Mouse (Mus musculus) lung, adult 2 months (tissue): ENCODE results near the gene Gm28374. TPM values are rescaled to one million over a fixed set of nuclear protein-coding genes. Genes with fewer than 3 reads are reported as not detected.
"Not testable (repeated sequence)": the region's sequence is repeated elsewhere in the genome, so short reads cannot be mapped to it uniquely, and the experiment has no call there.

Source experiments
- DNase-seq: peaks from one replicate; pipeline ENCODE4 v3.0.0; 2022
- H3K4me1 ChIP-seq: fragments of 200-500 bp; 2 replicates; pipeline ENCODE4 v1.6.1; 2011; ENCODE audit warnings: low read length; ENCODE audit not compliant: control insufficient read depth, insufficient read depth
- H3K4me3 ChIP-seq: fragments of 200-500 bp; replicated peaks from 2 replicates; pipeline ENCODE3; 2011; ENCODE audit warnings: low read depth, mild to moderate bottlenecking, control low read depth, low read length; ENCODE audit errors: extremely low read depth
- CTCF ChIP-seq: fragments of 200-500 bp; IDR thresholded peaks from 2 replicates; pipeline ENCODE4 v1.5.1; 2011; ENCODE audit warnings: mild to moderate bottlenecking, low read length, control low read depth; ENCODE audit not compliant: insufficient read depth
- POLR2A ChIP-seq: fragments of 200-500 bp; IDR thresholded peaks from 2 replicates; pipeline ENCODE4 v1.6.1; 2011; ENCODE audit warnings: low read depth, mild to moderate bottlenecking, control low read depth, low read length, borderline replicate concordance; ENCODE audit errors: extremely low read depth
- WGBS: fragments of 180-500 bp; shearing (Covaris S2); methylation state at CpG from one replicate; pipeline ENCODE4 v1.1.7; 2018; 5-methylcytosine and 5-hydroxymethylcytosine counted together
- polyA plus RNA-seq: library from polyadenylated mRNA; depleted of rRNA; stranded (reverse); fragments of >200 nt; gene quantifications from 2 replicates; pipeline ENCODE4 v1.2.3, GENCODE M21; 2012; rRNA removed

Gm28374 gene
- 0.50 and 0.60 TPM in 2 replicates for polyA plus RNA-seq

DNA sequence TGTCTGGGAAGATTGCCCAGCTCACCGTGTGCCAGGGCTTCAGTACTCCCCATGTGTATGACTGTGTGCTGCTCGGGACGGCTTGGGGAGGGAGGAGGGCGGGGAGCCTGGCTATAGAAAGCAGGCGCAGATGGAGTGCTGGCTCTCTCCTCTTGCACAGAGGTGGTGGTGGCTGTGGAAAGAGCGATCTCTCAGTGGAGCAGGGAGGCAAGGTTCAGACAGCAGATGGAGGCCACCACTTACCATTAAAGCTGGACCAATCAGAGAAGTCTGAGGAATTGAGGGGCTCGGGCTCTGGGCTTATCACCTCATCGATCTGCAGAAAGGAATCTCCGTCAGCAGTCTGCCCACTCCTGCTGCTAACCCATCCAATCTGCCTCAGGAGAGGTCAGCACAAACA, at the start of gene Gm28374:
Gene Gm28374, minus strand, starts transcription at position 101 of the 400 bp plus-strand sequence.
- Histone ChIP-seq H3K4me1 (peaks cover 7% of the 10 kb centered on the region), H3K4me3 (no peak within 1 kb of the TSS)
- no peak for DNase-seq
- 84% methylated on average over 9 of the region's 9 CpGs for WGBS
- TF ChIP-seq POLR2A (no peak), CTCF (no peak)

DNA sequence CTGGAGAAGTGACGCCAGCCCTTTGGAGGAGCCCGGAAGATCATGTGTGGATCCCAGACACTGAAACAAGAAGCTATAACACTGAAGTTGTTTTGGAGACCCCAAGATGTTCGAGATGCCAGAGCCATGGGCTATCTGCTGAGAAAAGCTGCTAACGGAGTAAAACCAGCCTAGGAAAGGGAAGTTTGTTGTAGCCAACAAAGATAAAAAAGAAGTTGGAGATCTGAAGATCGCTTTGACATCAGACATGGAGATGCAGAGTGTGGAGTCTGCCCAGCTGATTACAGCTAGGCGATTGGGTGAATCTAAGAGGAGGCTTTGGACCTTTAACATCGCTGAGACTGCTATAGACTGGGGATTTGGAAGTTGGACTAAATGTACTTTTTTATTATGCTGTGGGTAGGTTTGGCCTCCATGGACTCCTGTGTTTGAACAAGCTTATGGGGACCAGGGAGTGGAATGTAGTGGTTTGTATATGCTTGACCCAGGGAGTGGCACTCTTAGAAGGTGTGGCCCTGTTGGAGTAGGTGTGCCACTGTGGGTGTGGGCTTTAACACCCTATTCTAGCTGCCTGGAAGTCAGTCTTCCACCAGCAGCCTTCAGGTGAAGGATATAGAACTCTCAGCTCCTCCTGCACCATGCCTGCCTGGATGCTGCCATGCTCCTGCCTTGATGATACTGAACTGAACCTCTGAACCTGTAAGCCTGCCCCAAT, 48.5 kb upstream of the Gm28374 start:
- 71% methylated on average over 7 of the region's 7 CpGs for WGBS
- DNase-seq, H3K4me1 ChIP-seq, H3K4me3 ChIP-seq: not testable (repeated sequence)

DNA sequence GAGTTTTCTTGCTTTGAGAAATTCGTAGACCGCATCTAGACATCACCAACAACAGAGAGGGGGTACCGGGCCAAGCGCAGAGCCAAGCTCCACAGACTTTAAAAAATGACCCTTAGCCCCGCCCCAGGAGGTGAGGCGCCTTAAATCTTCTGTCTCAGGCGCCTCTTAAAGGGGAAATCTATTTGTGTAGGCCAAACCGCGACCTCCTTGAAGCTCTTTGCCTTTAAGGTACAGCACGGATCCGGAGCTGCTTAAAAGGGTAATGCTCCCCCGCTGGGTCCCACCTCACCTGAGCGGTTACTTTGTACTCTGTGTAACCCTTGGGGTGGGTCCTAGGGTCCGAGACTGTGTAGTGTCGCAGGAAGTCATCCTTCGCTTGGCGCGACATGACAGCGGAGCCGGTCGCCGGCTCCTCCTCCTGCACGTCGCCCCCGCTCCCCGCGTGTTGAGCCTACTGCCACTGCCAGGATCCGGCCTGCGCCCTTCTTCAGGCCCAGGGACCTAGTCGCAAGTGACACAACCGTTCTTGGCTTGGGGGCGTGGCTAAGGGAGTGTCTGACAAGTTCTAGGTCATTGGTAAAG, 45.8 kb upstream of the Gm28374 start, which contains the start of gene Snx15:
Gene Snx15, minus strand, starts transcription at position 545 of the 582 bp plus-strand sequence.
- peak within 1 kb of the TSS; percentile 82 for H3K4me3 ChIP-seq
- WGBS = 1% methylated on average over 32 of the region's 32 CpGs
- H3K4me1 ChIP-seq = no peaks in the 10 kb centered on the region
- peak; percentile 97 for DNase-seq
- peak; percentile 51; the same call in 1 of the 2 replicates for TF ChIP-seq POLR2A
- TF ChIP-seq CTCF = no peak

DNA sequence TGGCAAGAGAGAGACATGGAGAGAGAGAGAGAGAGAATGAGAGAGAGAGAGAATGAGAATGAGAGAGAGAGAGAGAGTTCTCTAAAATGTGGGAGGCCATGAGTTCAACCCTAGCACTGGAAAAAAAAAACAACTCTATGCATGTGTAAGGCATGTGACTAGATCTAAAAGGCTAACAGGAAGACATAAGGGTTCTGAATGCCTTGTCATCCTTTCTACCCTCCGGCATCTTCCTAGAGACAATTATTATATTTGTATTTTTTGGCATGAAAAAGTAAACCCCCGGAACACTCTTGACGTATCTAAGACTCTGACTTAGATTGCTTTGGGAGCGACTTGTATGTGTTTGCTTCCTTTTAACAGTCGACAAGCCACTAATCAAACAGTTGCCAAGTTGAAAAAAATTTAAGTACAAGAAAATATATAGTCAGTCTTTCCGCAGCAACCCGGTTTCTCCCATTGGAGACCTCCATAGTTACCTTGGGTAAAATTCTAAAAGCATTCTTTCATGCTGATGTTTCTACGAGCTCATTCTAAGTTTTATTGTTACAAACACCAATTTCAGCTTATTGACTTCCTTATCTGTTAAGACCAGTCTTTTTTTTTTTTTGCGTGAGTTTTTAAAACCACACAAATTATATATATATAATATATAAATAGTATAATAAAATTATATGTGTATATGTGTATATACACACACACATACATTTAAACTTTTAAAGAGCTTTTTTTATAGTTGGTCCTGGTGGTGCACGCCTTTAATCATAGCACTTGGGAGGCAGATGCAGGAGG, 44.9 kb upstream of the Gm28374 start:
- WGBS = 52% methylated on average over 10 of the region's 10 CpGs
- peak overlapping the region; percentile 82 for H3K4me3 ChIP-seq
- TF ChIP-seq CTCF = no peak
- no peak for TF ChIP-seq POLR2A
- DNase-seq = no peak
- H3K4me1 ChIP-seq = no peaks in the 10 kb centered on the region

DNA sequence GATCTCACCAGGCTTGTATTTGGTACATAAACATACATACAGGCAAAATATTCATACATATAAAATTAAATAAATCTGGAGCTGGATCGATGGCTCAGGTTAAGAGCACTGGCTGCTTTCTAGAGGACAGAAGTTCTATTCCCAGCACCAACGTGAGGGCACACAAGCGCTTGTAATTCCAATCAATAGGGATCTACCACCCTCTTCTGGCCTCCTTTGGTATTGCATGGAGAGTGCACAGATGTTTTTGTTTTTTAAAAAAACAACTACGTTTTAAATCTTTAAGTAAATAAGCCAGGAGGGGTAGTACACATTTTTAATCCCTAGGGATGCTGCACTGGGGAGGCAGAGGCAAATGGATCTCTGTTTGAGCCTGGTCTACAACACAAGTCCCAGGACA, 44.2 kb upstream of the Gm28374 start:
- no peak overlapping the region for H3K4me3 ChIP-seq
- no peaks in the 10 kb centered on the region for H3K4me1 ChIP-seq
- TF ChIP-seq POLR2A (no peak), CTCF (peak; percentile 45)
- WGBS = 21% methylated on average over 4 of the region's 4 CpGs
- peak; percentile 45 for DNase-seq

DNA sequence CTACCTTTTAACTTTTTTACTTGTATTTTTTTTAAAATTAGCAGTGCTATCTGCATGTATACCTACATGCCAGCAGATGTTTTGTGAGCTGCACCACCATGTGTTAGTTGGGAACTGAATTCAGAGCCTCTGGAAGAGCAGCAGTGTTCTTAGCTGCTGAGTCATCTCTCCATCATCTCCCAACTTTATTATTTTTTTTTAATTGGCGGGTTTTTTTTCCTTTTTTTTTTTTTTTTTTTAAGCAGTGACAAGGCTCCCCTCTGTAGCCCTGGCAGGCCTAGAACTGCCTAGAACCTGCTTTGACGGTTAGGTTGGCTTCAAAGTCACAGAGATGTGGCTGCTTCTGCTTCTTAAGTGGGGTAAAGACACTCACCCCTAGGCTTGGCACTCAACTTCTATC, 42.8 kb upstream of the Gm28374 start:
- no peak for DNase-seq
- TF ChIP-seq CTCF (no peak), POLR2A (no peak)
- Histone ChIP-seq H3K4me3 (no peak overlapping the region), H3K4me1 (no peaks in the 10 kb centered on the region)
- 48% methylated on average over 2 of the region's 2 CpGs for WGBS

DNA sequence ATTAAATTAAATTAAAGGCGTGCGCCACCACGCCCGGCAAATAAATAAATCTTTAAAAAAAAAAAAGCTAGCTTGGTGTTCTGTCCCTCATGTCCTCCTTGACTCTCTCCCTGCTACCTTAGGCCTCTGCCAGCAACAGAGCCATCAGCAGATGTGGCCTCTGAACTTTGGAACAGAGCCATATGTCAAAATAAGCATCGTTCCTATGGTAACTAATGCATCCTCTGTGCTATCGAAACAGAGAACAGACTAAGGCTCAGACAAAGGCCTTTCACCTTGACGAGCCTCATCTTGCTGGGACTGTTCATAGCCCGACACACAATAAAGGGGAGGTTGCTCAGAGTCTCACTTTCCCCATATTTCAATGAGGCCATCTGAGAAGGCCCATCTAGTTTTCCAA, 41.3 kb upstream of the Gm28374 start:
- Histone ChIP-seq H3K4me1 (no peaks in the 10 kb centered on the region), H3K4me3 (no peak overlapping the region)
- no peak for TF ChIP-seq POLR2A
- TF ChIP-seq CTCF = no peak
- WGBS = 72% methylated on average over 8 of the region's 8 CpGs
- no peak for DNase-seq

DNA sequence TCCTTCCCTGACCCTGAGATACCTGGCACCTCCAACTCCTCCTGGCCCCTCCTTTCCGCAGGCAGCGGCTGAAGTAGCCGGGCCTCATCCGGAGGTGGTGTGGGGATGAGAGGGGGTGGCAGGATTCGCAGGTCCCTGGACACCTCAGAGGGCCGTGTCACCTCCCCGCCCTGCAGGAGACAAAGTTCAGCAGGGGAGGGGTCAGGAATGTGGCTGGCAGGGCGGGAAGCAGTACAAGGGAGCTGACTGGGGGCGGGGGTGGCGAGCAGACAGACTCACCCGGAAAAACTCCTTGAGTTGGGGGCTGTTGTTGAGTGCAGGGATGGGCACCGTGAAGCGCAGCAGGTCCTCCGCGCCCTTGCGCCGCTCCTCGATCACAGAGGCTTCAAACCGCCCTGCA, 39.7 kb upstream of the Gm28374 start:
- no peaks in the 10 kb centered on the region for H3K4me1 ChIP-seq
- WGBS = 56% methylated on average over 19 of the region's 19 CpGs
- TF ChIP-seq CTCF (no peak), POLR2A (no peak)
- DNase-seq = no peak
- H3K4me3 ChIP-seq = no peak overlapping the region

DNA sequence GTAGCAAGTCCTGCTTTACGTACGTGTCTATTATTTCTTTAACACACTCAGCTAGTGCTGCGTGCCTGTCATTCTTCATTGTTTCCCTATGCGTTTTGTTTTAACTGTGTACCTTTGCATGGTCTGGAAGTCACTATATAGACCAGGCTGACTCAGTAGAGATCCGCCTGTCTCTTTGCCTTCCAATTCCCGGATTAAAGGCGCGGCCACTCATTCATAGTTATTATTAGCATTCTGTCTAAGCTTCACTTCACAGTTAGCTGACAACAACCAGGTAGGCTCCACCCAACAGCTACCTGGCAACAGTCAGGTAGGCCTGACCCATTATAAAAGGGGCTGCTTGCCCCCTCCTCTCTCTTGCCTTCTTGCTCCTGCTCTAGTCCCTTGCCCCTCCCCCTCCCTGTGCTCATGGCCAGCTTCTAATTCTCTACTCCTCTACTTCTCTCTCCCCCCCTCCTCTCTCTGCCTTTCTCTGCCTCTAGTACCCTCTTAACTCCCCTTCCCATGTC, 36.7 kb upstream of the Gm28374 start:
- TF ChIP-seq CTCF (no peak), POLR2A (no peak)
- no peak for DNase-seq
- under 1% methylated on average over 8 of the region's 8 CpGs for WGBS
- Histone ChIP-seq H3K4me1 (no peaks in the 10 kb centered on the region), H3K4me3 (peak overlapping the region; percentile 70)
